Mouse (Mus musculus) liver, embryonic 14.5 days (tissue): ENCODE measurements around the gene Id3.

Source experiments
- CTCF ChIP-seq: IDR thresholded peaks from 2 replicates; pipeline ENCODE4 v1.5.1; 2016; ENCODE audit warnings: antibody characterized with exemption, low read depth, control low read depth
- EP300 ChIP-seq: IDR thresholded peaks from 2 replicates; pipeline ENCODE4 v1.6.1; 2016; ENCODE audit warnings: antibody characterized with exemption, low read depth

DNA sequence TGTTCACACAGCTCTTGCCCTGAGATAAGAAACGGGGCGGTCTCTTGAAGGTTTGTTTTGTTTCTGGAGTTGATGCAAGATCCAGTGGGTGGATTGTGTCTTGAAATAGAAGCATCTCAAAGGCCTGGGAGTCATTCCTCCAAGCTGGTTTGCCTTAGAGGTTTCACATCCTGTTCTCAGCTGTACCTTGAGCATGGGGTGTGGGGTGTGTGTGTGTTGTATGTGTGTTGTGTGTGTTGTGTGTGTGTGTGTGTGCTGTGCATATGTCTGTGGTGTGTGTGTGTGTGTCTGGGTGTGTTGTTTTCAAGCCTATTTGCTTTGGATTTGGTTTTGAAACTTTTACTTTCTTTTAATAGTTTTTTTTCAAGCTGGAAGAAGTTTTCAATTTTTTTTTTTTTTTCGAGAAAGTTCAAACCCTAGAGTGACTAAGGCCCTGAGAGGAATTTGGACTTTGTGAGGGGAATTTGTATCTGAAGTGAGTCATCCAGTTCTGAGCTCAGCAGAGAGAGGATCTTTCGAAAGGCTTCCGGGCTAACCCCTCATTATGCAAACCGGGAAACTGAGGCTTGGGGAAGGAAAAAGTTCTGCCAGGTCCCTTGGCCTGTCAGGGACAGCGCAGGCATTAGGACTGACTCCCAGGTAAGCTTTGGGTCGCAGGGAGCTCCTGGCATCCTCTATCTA is 20.0 kb upstream of the Id3 start:
- TF ChIP-seq EP300, result no peak
- TF ChIP-seq CTCF, result no peak
